ENCODE assay signal across 8 mouse cellular contexts in the genomic region with DNA sequence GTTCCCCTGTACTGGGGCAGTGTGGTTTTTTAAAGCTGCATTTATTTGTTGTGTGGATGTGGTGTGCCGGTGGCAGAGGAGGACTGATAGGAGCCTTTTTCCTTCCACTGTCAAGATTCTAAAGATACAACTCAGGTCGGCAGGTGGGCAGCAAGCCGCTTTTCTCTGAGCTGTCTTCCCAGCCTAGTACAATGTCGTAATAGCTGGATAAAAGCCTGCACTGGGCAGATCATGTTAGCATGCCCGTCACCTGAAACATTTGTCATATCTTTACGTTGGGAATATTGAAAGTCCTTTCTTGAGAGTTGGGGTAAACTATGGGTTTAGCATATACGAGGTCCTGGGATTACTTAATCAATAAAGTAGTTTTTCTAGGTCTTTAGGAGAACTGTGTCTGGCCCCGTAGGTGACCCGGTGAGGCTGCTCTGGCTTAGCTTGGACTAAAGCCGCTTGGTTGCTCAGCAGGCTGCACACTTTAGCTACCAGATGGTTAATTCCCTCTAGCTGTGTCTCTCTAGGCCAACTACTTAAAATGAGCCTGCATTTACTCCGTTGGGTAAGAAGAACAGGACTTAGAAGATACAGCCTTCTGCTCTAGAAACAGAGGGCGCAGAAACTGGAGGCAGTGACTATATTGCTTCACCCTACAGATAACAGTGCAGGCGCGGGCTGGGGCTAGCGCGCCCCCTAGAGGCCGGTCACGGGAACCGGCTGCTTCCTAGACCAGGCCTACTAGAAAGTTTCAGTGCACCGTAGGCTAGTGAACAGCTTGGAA. TPM values are rescaled to one million over a fixed set of nuclear protein-coding genes. Genes with fewer than 3 reads are reported as not detected.
DNase-seq lines count a peak whose midpoint lies in the region; ATAC-seq and TF ChIP-seq lines count a peak whose summit lies in the region.

No protein-coding gene starts in this region.

- H3K9ac ChIP-seq in kidney, embryonic 16.5 days (replicated peaks; ENCODE audit: low read length): no peak overlapping the region
- no peak overlapping the region for H3K9ac ChIP-seq in liver, embryonic 12.5 days
- H3K9ac ChIP-seq in neural tube, embryonic 12.5 days: no peak overlapping the region
- no peak overlapping the region for H3K9ac ChIP-seq in stomach, postnatal 0 days (ENCODE audit: low read length)

- peak; percentile 87 for DNase-seq in 416B (ENCODE audit: low read depth)
- peak; percentile 84 for DNase-seq in adrenal gland, adult 2 months
- DNase-seq in embryo, embryonic 9.5 days (ENCODE audit: extremely low spot score): peak; percentile 81
- DNase-seq in stomach, postnatal 0 days (ENCODE audit: low spot score): peak; percentile 88

- no peaks in the 10 kb centered on the region for H3K4me1 ChIP-seq in kidney, embryonic 16.5 days (ENCODE audit: insufficient read depth, low read length)
- no peaks in the 10 kb centered on the region for H3K4me1 ChIP-seq in liver, embryonic 12.5 days
- no peaks in the 10 kb centered on the region for H3K4me1 ChIP-seq in neural tube, embryonic 12.5 days
- H3K4me1 ChIP-seq in stomach, postnatal 0 days (replicated peaks; ENCODE audit: control insufficient read depth, insufficient read depth): no peaks in the 10 kb centered on the region

- peak; percentile 90 for ATAC-seq in granulocyte monocyte progenitor cell, adult 5-6 weeks (replicated peaks; ENCODE audit: poor library complexity, severe bottlenecking)
- peak; percentile 84 for ATAC-seq in kidney, embryonic 16.5 days (ENCODE audit: low FRiP score, low TSS enrichment)
- peak; percentile 83 for ATAC-seq in liver, embryonic 12.5 days
- ATAC-seq in neural tube, embryonic 12.5 days (ENCODE audit: low FRiP score, low read depth): peak; percentile 84; the same call in 1 of the 2 replicates
- ATAC-seq in stomach, postnatal 0 days (ENCODE audit: low FRiP score, low TSS enrichment): peak; percentile 95

- H3K36me3 ChIP-seq in kidney, embryonic 16.5 days (ENCODE audit: insufficient read depth, low read length): no peaks in the 10 kb centered on the region
- H3K36me3 ChIP-seq in liver, embryonic 12.5 days: no peaks in the 10 kb centered on the region
- no peaks in the 10 kb centered on the region for H3K36me3 ChIP-seq in neural tube, embryonic 12.5 days
- no peaks in the 10 kb centered on the region for H3K36me3 ChIP-seq in stomach, postnatal 0 days (ENCODE audit: control insufficient read depth, insufficient read depth, low read length)

- no peak overlapping the region for H3K4me3 ChIP-seq in kidney, embryonic 16.5 days (ENCODE audit: low read length)
- H3K4me3 ChIP-seq in liver, embryonic 12.5 days: no peak overlapping the region
- no peak overlapping the region for H3K4me3 ChIP-seq in neural tube, embryonic 12.5 days
- H3K4me3 ChIP-seq in stomach, postnatal 0 days (ENCODE audit: low read depth, low read length): no peak overlapping the region

- no peaks in the 10 kb centered on the region for H3K27me3 ChIP-seq in kidney, embryonic 16.5 days (ENCODE audit: insufficient read depth, low read length)
- H3K27me3 ChIP-seq in liver, embryonic 12.5 days (replicated peaks): no peaks in the 10 kb centered on the region
- no peaks in the 10 kb centered on the region for H3K27me3 ChIP-seq in neural tube, embryonic 12.5 days (replicated peaks)
- H3K27me3 ChIP-seq in stomach, postnatal 0 days (ENCODE audit: control insufficient read depth, insufficient read depth, low read length): no peaks in the 10 kb centered on the region

- TF ChIP-seq CTCF in stomach, postnatal 0 days (IDR thresholded peaks at IDR 0.05; ENCODE audit: low read depth): peak; percentile 94

- no peak overlapping the region for H3K4me2 ChIP-seq in kidney, embryonic 16.5 days (replicated peaks; ENCODE audit: low read depth, low read length)
- no peak overlapping the region for H3K4me2 ChIP-seq in liver, embryonic 12.5 days
- H3K4me2 ChIP-seq in neural tube, embryonic 12.5 days (replicated peaks): no peak overlapping the region
- no peak overlapping the region for H3K4me2 ChIP-seq in stomach, postnatal 0 days (replicated peaks; ENCODE audit: low read depth)

- no peak overlapping the region for H3K27ac ChIP-seq in kidney, embryonic 16.5 days (ENCODE audit: low read length)
- H3K27ac ChIP-seq in liver, embryonic 12.5 days: no peak overlapping the region
- H3K27ac ChIP-seq in neural tube, embryonic 12.5 days: no peak overlapping the region
- H3K27ac ChIP-seq in stomach, postnatal 0 days (replicated peaks): no peak overlapping the region

- H3K9me3 ChIP-seq in kidney, embryonic 16.5 days (ENCODE audit: low read length): no peaks in the 10 kb centered on the region
- no peaks in the 10 kb centered on the region for H3K9me3 ChIP-seq in liver, embryonic 12.5 days (replicated peaks)
- no peaks in the 10 kb centered on the region for H3K9me3 ChIP-seq in neural tube, embryonic 12.5 days
- no peaks in the 10 kb centered on the region for H3K9me3 ChIP-seq in stomach, postnatal 0 days (ENCODE audit: control insufficient read depth, low read length)

- 40% methylated on average over 20 of the region's 20 CpGs for WGBS in kidney, embryonic 16.5 days
- WGBS in liver, embryonic 12.5 days (ENCODE audit: insufficient replicate concordance): 38% methylated on average over 20 of the region's 20 CpGs
- WGBS in neural tube, embryonic 12.5 days: 46% methylated on average over 20 of the region's 20 CpGs
- WGBS in stomach, postnatal 0 days: 40% methylated on average over 20 of the region's 20 CpGs

- no peak for TF ChIP-seq EP300 in stomach, postnatal 0 days (optimal IDR thresholded peaks at IDR 0.05)

RNA-seq across cellular contexts. Expression of gene Kpna3, which starts 58.2 kb away (rescaled TPM):
- total RNA-seq in adrenal gland, adult 2 months (2021): 10 to 100 TPM; 27.7 to 35.1 TPM
- polyA plus RNA-seq in adrenal gland, adult 2 months (2012; rRNA removed): 1.3 and 1.8 TPM in 2 replicates
- total RNA-seq in granulocyte monocyte progenitor cell, adult 5-6 weeks (2014; fragmentation: Nextera tagmentation): 43.2 and 47.9 TPM in 2 replicates
- 29.7 and 50.2 TPM in 2 replicates for total RNA-seq in granulocyte monocyte progenitor cell, adult 5-6 weeks (2017)
- polyA plus RNA-seq in kidney, embryonic 16.5 days (2015; fragmentation: Nextera tagmentation; extraction: Ambion mirVana): 46.2 and 50.5 TPM in 2 replicates
- 44.0 and 44.8 TPM in 2 replicates for polyA plus RNA-seq in liver, embryonic 12.5 days (2016; fragmentation: Nextera tagmentation; extraction: Ambion mirVana)
- 75.6 and 81.5 TPM in 2 replicates for polyA plus RNA-seq in neural tube, embryonic 12.5 days (2016; fragmentation: Nextera tagmentation; extraction: Ambion mirVana)
- 20.3 and 21.2 TPM in 2 replicates for polyA plus RNA-seq in stomach, postnatal 0 days (2015; fragmentation: Nextera tagmentation; extraction: Ambion mirVana)

RNA-seq across cellular contexts. Expression of gene Spryd7, which starts 58.8 kb away (rescaled TPM):
- total RNA-seq in adrenal gland, adult 2 months (2021): 10 to 100 TPM; 20.2 to 20.8 TPM
- 25.4 and 31.1 TPM in 2 replicates for polyA plus RNA-seq in adrenal gland, adult 2 months (2012; rRNA removed)
- total RNA-seq in granulocyte monocyte progenitor cell, adult 5-6 weeks (2014; fragmentation: Nextera tagmentation): 4.8 and 9.0 TPM in 2 replicates
- 10.6 and 11.1 TPM in 2 replicates for total RNA-seq in granulocyte monocyte progenitor cell, adult 5-6 weeks (2017)
- 21.4 and 24.3 TPM in 2 replicates for polyA plus RNA-seq in kidney, embryonic 16.5 days (2015; fragmentation: Nextera tagmentation; extraction: Ambion mirVana)
- 15.2 and 15.3 TPM in 2 replicates for polyA plus RNA-seq in liver, embryonic 12.5 days (2016; fragmentation: Nextera tagmentation; extraction: Ambion mirVana)
- 22.5 and 24.8 TPM in 2 replicates for polyA plus RNA-seq in neural tube, embryonic 12.5 days (2016; fragmentation: Nextera tagmentation; extraction: Ambion mirVana)
- 31.0 and 31.6 TPM in 2 replicates for polyA plus RNA-seq in stomach, postnatal 0 days (2015; fragmentation: Nextera tagmentation; extraction: Ambion mirVana)
